Comparison of ENCODE assay signal across 27 mouse cellular contexts in the genomic region with DNA sequence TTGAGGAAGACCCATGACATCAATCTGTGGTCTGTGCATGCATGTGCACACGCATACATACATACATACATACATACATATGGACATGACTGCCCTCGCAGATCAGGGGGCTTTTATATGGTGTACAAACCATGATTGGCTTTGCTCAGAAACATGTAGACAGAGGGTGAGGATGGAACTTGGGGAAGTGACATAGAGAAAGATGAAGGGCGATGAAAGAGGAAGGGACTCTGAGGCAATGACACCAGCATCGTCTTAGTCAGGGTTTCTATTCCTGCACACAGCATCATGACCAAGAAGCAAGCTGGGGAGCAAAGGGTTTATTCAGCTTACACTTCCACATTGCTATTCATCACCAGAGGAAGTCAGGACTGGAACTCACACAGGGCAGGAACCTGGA. TPM values are rescaled to one million over a fixed set of nuclear protein-coding genes. Genes with fewer than 3 reads are reported as not detected.
DNase-seq lines count a peak whose midpoint lies in the region; ATAC-seq lines count a peak whose summit lies in the region.
"Had no signal": no experiment of that assay in that cellular context is flagged by ENCODE, and none has a peak within 500 bp of the region (broad histone marks: within the 10 kb centered on the region; RNA-seq: fewer than 3 reads in every experiment).

No protein-coding gene starts in this region.

- peak; percentile 32 for DNase-seq in 416B (ENCODE audit: low read depth)
- DNase-seq in monocyte, adult 2 months (ENCODE audit: low read depth in 1 of 2, low spot score in 2 of 2), result peak; percentile 11 to 34
- no peak for DNase-seq in midbrain, embryonic 11.5 days (ENCODE audit: low spot score, missing footprints)
- no peak for DNase-seq in lung, postnatal 14 days
- DNase-seq in hindbrain, embryonic 11.5 days (ENCODE audit: low spot score), result no peak
- no peak for DNase-seq in spleen, postnatal 4 days (ENCODE audit: low spot score in 2 of 2)
- DNase-seq: adrenal gland, adult 8-10 months; adrenal gland, postnatal 14 days; adrenal gland, postnatal 36 days; B cell, adult 2 months; cerebellum, adult 11 months; cerebellum, adult 18-20 months; cerebellum, adult 8-10 months; cerebellum, adult 9-11 months; cerebellum, postnatal 14 days; forebrain, postnatal 0 days had no signal

- no peak overlapping the region for H3K9ac ChIP-seq in midbrain, embryonic 11.5 days (ENCODE audit: low read length)
- H3K9ac ChIP-seq in hindbrain, embryonic 11.5 days (ENCODE audit: low read depth, low read length), result no peak overlapping the region
- H3K9ac ChIP-seq: embryonic facial prominence, embryonic 12.5 days; forebrain, embryonic 13.5 days; forebrain, embryonic 15.5 days; forebrain, postnatal 0 days had no signal

- H3K27ac ChIP-seq in midbrain, embryonic 11.5 days (ENCODE audit: low read depth, low read length), result no peak overlapping the region
- no peak overlapping the region for H3K27ac ChIP-seq in hindbrain, embryonic 11.5 days (ENCODE audit: low read depth, low read length)
- H3K27ac ChIP-seq: embryonic facial prominence, embryonic 10.5 days; embryonic facial prominence, embryonic 12.5 days; forebrain, embryonic 13.5 days; forebrain, embryonic 15.5 days had no signal

- H3K4me3 ChIP-seq in midbrain, embryonic 11.5 days (ENCODE audit: low read depth, low read length), result no peak overlapping the region
- no peak overlapping the region for H3K4me3 ChIP-seq in hindbrain, embryonic 11.5 days (ENCODE audit: low read depth, low read length)
- H3K4me3 ChIP-seq: embryonic facial prominence, embryonic 10.5 days; embryonic facial prominence, embryonic 12.5 days; forebrain, embryonic 13.5 days; forebrain, embryonic 15.5 days had no signal

- H3K27me3 ChIP-seq in midbrain, embryonic 11.5 days (ENCODE audit: control insufficient read depth, insufficient read depth, low read length), result no peaks in the 10 kb centered on the region
- H3K27me3 ChIP-seq in hindbrain, embryonic 11.5 days (ENCODE audit: control insufficient read depth, insufficient read depth, low read length), result no peaks in the 10 kb centered on the region
- H3K27me3 ChIP-seq: CH12.LX; embryonic facial prominence, embryonic 12.5 days; forebrain, embryonic 13.5 days; forebrain, embryonic 15.5 days; Patski had no signal

- no peak overlapping the region for H3K4me2 ChIP-seq in midbrain, embryonic 11.5 days
- H3K4me2 ChIP-seq in hindbrain, embryonic 11.5 days (replicated peaks; ENCODE audit: low read depth, low read length), result no peak overlapping the region
- H3K4me2 ChIP-seq: embryonic facial prominence, embryonic 12.5 days; forebrain, embryonic 13.5 days; forebrain, embryonic 15.5 days had no signal

- H3K4me1 ChIP-seq in midbrain, embryonic 11.5 days (ENCODE audit: control insufficient read depth, insufficient read depth, low read length), result no peaks in the 10 kb centered on the region
- no peaks in the 10 kb centered on the region; the same call in 1 of the 2 replicates for H3K4me1 ChIP-seq in hindbrain, embryonic 11.5 days (replicated peaks; ENCODE audit: control insufficient read depth, insufficient read depth, low read length)
- H3K4me1 ChIP-seq: forebrain, embryonic 15.5 days had no signal

- 95% methylated on average over 4 of the region's 4 CpGs for WGBS in midbrain, embryonic 11.5 days
- WGBS in hindbrain, embryonic 11.5 days, result 95% methylated on average over 4 of the region's 4 CpGs

- ATAC-seq in granulocyte monocyte progenitor cell, adult 5-6 weeks (replicated peaks; ENCODE audit: poor library complexity, severe bottlenecking), result peak; percentile 72
- peak; percentile 93 for ATAC-seq in megakaryocyte, adult 5-6 weeks (ENCODE audit: poor library complexity, severe bottlenecking)
- no peak for ATAC-seq in midbrain, embryonic 11.5 days (ENCODE audit: low FRiP score)
- ATAC-seq in hindbrain, embryonic 11.5 days (ENCODE audit: low FRiP score), result no peak
- ATAC-seq: activated CD4-positive, CD25-positive, alpha-beta regulatory T cell, adult 4 months; CD4-positive, CD25-positive, alpha-beta regulatory T cell, adult 4 months; forebrain, embryonic 13.5 days; forebrain, embryonic 15.5 days; forebrain, postnatal 0 days; Patski had no signal

- peaks cover 35% of the 10 kb centered on the region; the same call in 1 of the 2 replicates for H3K36me3 ChIP-seq in midbrain, embryonic 11.5 days (ENCODE audit: control insufficient read depth, insufficient read depth, low read length)
- H3K36me3 ChIP-seq in hindbrain, embryonic 11.5 days (ENCODE audit: control insufficient read depth, insufficient read depth, low read length), result peaks cover 11% of the 10 kb centered on the region

- H3K9me3 ChIP-seq in midbrain, embryonic 11.5 days (ENCODE audit: control insufficient read depth, low read length), result no peaks in the 10 kb centered on the region
- no peaks in the 10 kb centered on the region for H3K9me3 ChIP-seq in hindbrain, embryonic 11.5 days (ENCODE audit: control insufficient read depth, low read length)
- H3K9me3 ChIP-seq: embryonic facial prominence, embryonic 10.5 days; embryonic facial prominence, embryonic 12.5 days; forebrain, embryonic 13.5 days; forebrain, embryonic 15.5 days; G1E had no signal

RNA-seq across cellular contexts. Expression of gene Cdc6, which starts 18.5 kb away (rescaled TPM):
- total RNA-seq in granulocyte monocyte progenitor cell, adult 5-6 weeks (2014; fragmentation: Nextera tagmentation), result 47.8 and 58.8 TPM in 2 replicates
- 30.3 and 43.5 TPM in 2 replicates for total RNA-seq in granulocyte monocyte progenitor cell, adult 5-6 weeks (2017)
- total RNA-seq in megakaryocyte, adult 5-6 weeks (2015), result 26.4 and 31.3 TPM in 2 replicates
- total RNA-seq in megakaryocyte, adult 5-6 weeks (2017), result 26.5 and 27.5 TPM in 2 replicates
- polyA plus RNA-seq in midbrain, embryonic 11.5 days (2014; fragmentation: Nextera tagmentation; extraction: Ambion mirVana), result 44.3 and 45.0 TPM in 2 replicates
- 33.1 and 39.0 TPM in 2 replicates for polyA plus RNA-seq in hindbrain, embryonic 11.5 days (2014; fragmentation: Nextera tagmentation; extraction: Ambion mirVana)

RNA-seq across cellular contexts. Expression of gene Wipf2, which starts 25.6 kb away (rescaled TPM):
- 8.6 and 11.4 TPM in 2 replicates for total RNA-seq in granulocyte monocyte progenitor cell, adult 5-6 weeks (2014; fragmentation: Nextera tagmentation)
- total RNA-seq in granulocyte monocyte progenitor cell, adult 5-6 weeks (2017), result 2.7 and 2.8 TPM in 2 replicates
- total RNA-seq in megakaryocyte, adult 5-6 weeks (2015), result 25.9 and 26.6 TPM in 2 replicates
- total RNA-seq in megakaryocyte, adult 5-6 weeks (2017), result 4.9 and 7.0 TPM in 2 replicates
- polyA plus RNA-seq in midbrain, embryonic 11.5 days (2014; fragmentation: Nextera tagmentation; extraction: Ambion mirVana), result 4.4 and 5.9 TPM in 2 replicates
- 5.1 and 5.4 TPM in 2 replicates for polyA plus RNA-seq in hindbrain, embryonic 11.5 days (2014; fragmentation: Nextera tagmentation; extraction: Ambion mirVana)

RNA-seq across cellular contexts. Expression of gene Rara, which starts 38.5 kb away (rescaled TPM):
- total RNA-seq in granulocyte monocyte progenitor cell, adult 5-6 weeks (2014; fragmentation: Nextera tagmentation), result 3.8 and 8.8 TPM in 2 replicates
- 1.9 and 3.1 TPM in 2 replicates for total RNA-seq in granulocyte monocyte progenitor cell, adult 5-6 weeks (2017)
- total RNA-seq in megakaryocyte, adult 5-6 weeks (2015), result 124 and 125 TPM in 2 replicates
- total RNA-seq in megakaryocyte, adult 5-6 weeks (2017), result 38.8 and 43.3 TPM in 2 replicates
- 13.2 and 14.8 TPM in 2 replicates for polyA plus RNA-seq in midbrain, embryonic 11.5 days (2014; fragmentation: Nextera tagmentation; extraction: Ambion mirVana)
- polyA plus RNA-seq in hindbrain, embryonic 11.5 days (2014; fragmentation: Nextera tagmentation; extraction: Ambion mirVana), result 48.3 and 51.2 TPM in 2 replicates

RNA-seq across cellular contexts. Expression of gene Rapgefl1, which starts 52.5 kb away (rescaled TPM):
- total RNA-seq in granulocyte monocyte progenitor cell, adult 5-6 weeks (2014; fragmentation: Nextera tagmentation), result 2.0 TPM in 1 of 2 replicates, not detected in the other
- 0.30 TPM in 1 of 2 replicates, not detected in the other for total RNA-seq in granulocyte monocyte progenitor cell, adult 5-6 weeks (2017)
- total RNA-seq in megakaryocyte, adult 5-6 weeks (2015), result 0.25 and 0.49 TPM in 2 replicates
- total RNA-seq in megakaryocyte, adult 5-6 weeks (2017), result 0.51 TPM in 1 of 2 replicates, not detected in the other
- 1.6 and 1.8 TPM in 2 replicates for polyA plus RNA-seq in midbrain, embryonic 11.5 days (2014; fragmentation: Nextera tagmentation; extraction: Ambion mirVana)
- polyA plus RNA-seq in hindbrain, embryonic 11.5 days (2014; fragmentation: Nextera tagmentation; extraction: Ambion mirVana), result 2.0 and 2.2 TPM in 2 replicates

Comparison
In these comparisons a context has a peak if more than half of its experiments do, and no peak if none do; other contexts are left out.
1. DNase-seq: peak in 416B (single experiment) and monocyte, adult 2 months (2 of 2); none in midbrain, embryonic 11.5 days (single experiment), lung, postnatal 14 days (single experiment), hindbrain, embryonic 11.5 days (single experiment) and spleen, postnatal 4 days (0 of 2).
2. ATAC-seq: peak in granulocyte monocyte progenitor cell, adult 5-6 weeks (single experiment) and megakaryocyte, adult 5-6 weeks (single experiment); none in midbrain, embryonic 11.5 days (single experiment) and hindbrain, embryonic 11.5 days (single experiment).
3. RNA of gene Rara, which starts 38.5 kb away (total RNA-seq): 38.8 to 125 TPM in megakaryocyte, adult 5-6 weeks; 1.9 to 8.8 TPM in granulocyte monocyte progenitor cell, adult 5-6 weeks; every median in the first group is over 4 times any median in the second.